In the genomic region with DNA sequence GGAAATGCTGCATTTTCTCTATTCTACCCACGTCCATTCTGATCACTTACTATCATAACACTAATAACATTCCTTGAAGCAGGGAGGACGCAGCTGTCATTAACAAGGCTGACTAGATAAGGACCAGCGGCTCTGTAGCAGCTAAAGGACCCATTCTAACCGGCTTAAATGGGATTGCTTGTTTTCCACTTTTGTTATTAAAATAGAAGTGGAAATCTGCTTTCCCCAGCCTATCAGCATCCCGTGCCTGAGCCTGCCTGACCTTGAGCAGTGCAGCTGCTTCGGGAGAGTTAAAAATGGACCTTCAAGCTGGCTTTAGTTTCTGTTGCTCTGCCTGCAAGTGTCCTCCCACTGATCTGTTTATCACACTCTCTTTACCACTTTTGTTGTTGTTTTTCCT, we compare ENCODE assay signal across 17 mouse cellular contexts. TPM values are rescaled to one million over a fixed set of nuclear protein-coding genes. Genes with fewer than 3 reads are reported as not detected.
A peak's percentile ranks its signal among the peaks of the same experiment; 100 is the strongest.
DNase-seq lines count a peak whose midpoint lies in the region; ATAC-seq and TF ChIP-seq lines count a peak whose summit lies in the region.
"Had no signal": no experiment of that assay in that cellular context is flagged by ENCODE, and none has a peak within 500 bp of the region (broad histone marks: within the 10 kb centered on the region; RNA-seq: fewer than 3 reads in every experiment).

No protein-coding gene starts in this region.

- H3K9me3 ChIP-seq in embryonic facial prominence, embryonic 15.5 days (replicated peaks), result no peaks in the 10 kb centered on the region
- no peaks in the 10 kb centered on the region for H3K9me3 ChIP-seq in embryonic facial prominence, embryonic 10.5 days
- no peaks in the 10 kb centered on the region; the same call in 1 of the 2 replicates for H3K9me3 ChIP-seq in E14TG2a.4 (ENCODE audit: low read length)
- no peaks in the 10 kb centered on the region for H3K9me3 ChIP-seq in midbrain, embryonic 13.5 days
- H3K9me3 ChIP-seq: limb, embryonic 12.5 days had no signal

- peaks cover 5% of the 10 kb centered on the region; the same call in 1 of the 2 replicates for H3K27me3 ChIP-seq in embryonic facial prominence, embryonic 15.5 days
- peaks cover 46% of the 10 kb centered on the region for H3K27me3 ChIP-seq in embryonic facial prominence, embryonic 10.5 days (replicated peaks; ENCODE audit: low read depth, poor library complexity, severe bottlenecking)
- peaks cover 42% of the 10 kb centered on the region for H3K27me3 ChIP-seq in E14TG2a.4 (ENCODE audit: insufficient read depth, low read length)
- H3K27me3 ChIP-seq in midbrain, embryonic 13.5 days, result peaks cover 19% of the 10 kb centered on the region

- ATAC-seq in embryonic facial prominence, embryonic 15.5 days (ENCODE audit: insufficient number of reproducible peaks, low FRiP score, low TSS enrichment, low read depth), result no peak
- ATAC-seq in midbrain, embryonic 13.5 days, result peak; percentile 57
- ATAC-seq: forebrain, postnatal 0 days had no signal

- no peak overlapping the region for H3K9ac ChIP-seq in embryonic facial prominence, embryonic 15.5 days
- H3K9ac ChIP-seq in midbrain, embryonic 13.5 days (replicated peaks), result no peak overlapping the region
- H3K9ac ChIP-seq: forebrain, postnatal 0 days; limb, embryonic 12.5 days had no signal

- peak overlapping the region; percentile 17; the same call in 1 of the 2 replicates for H3K27ac ChIP-seq in embryonic facial prominence, embryonic 15.5 days (replicated peaks)
- H3K27ac ChIP-seq in embryonic facial prominence, embryonic 10.5 days (replicated peaks), result no peak overlapping the region
- no peak overlapping the region for H3K27ac ChIP-seq in midbrain, embryonic 13.5 days
- H3K27ac ChIP-seq: limb, embryonic 12.5 days had no signal

- TF ChIP-seq CTCF in E14TG2a.4 (conservative IDR thresholded peaks at IDR 0.05; ENCODE audit: low read length), result no peak

- DNase-seq in embryonic facial prominence, embryonic 10.5 days (ENCODE audit: low spot score), result no peak
- DNase-seq in heart, adult 9 months (ENCODE audit: low spot score in 2 of 2), result peak; percentile 1 to 14
- DNase-seq in kidney, adult 9 months, result no peak
- no peak for DNase-seq in c-Kit-positive CD71-positive TER-119-positive erythroid progenitor cells, embryonic 14.5 days (ENCODE audit: low spot score)
- DNase-seq in frontal cortex, postnatal 10 days (ENCODE audit: low spot score in 2 of 2), result no peak
- DNase-seq: forebrain, postnatal 0 days; layer of hippocampus, adult 9-11 months; lung, adult 18-20 months; retina, postnatal 1 day had no signal

- 56% methylated on average over 6 of the region's 6 CpGs for WGBS in embryonic facial prominence, embryonic 15.5 days
- 42% methylated on average over 6 of the region's 6 CpGs for WGBS in embryonic facial prominence, embryonic 10.5 days
- WGBS in midbrain, embryonic 13.5 days, result 9% methylated on average over 6 of the region's 6 CpGs

- no peak overlapping the region for H3K4me2 ChIP-seq in embryonic facial prominence, embryonic 15.5 days (replicated peaks)
- no peak overlapping the region for H3K4me2 ChIP-seq in midbrain, embryonic 13.5 days (replicated peaks)
- H3K4me2 ChIP-seq: limb, embryonic 12.5 days had no signal

- H3K36me3 ChIP-seq in embryonic facial prominence, embryonic 15.5 days, result peaks cover 8% of the 10 kb centered on the region
- no peaks in the 10 kb centered on the region; the same call in 1 of the 2 replicates for H3K36me3 ChIP-seq in embryonic facial prominence, embryonic 10.5 days (replicated peaks)
- peaks cover 11% of the 10 kb centered on the region; the same call in 1 of the 2 replicates for H3K36me3 ChIP-seq in E14TG2a.4 (ENCODE audit: insufficient read depth, low read length)
- H3K36me3 ChIP-seq in midbrain, embryonic 13.5 days, result no peaks in the 10 kb centered on the region
- H3K36me3 ChIP-seq: limb, embryonic 12.5 days had no signal

- H3K4me1 ChIP-seq in embryonic facial prominence, embryonic 15.5 days, result peaks cover 7% of the 10 kb centered on the region
- H3K4me1 ChIP-seq in embryonic facial prominence, embryonic 10.5 days, result peaks cover 17% of the 10 kb centered on the region
- peaks cover 26% of the 10 kb centered on the region for H3K4me1 ChIP-seq in E14TG2a.4 (replicated peaks; ENCODE audit: low read depth, low read length)
- H3K4me1 ChIP-seq in midbrain, embryonic 13.5 days (replicated peaks), result peaks cover 26% of the 10 kb centered on the region

- H3K4me3 ChIP-seq in embryonic facial prominence, embryonic 15.5 days (replicated peaks), result no peak overlapping the region
- no peak overlapping the region for H3K4me3 ChIP-seq in embryonic facial prominence, embryonic 10.5 days
- peak overlapping the region; percentile 86 for H3K4me3 ChIP-seq in E14TG2a.4 (replicated peaks; ENCODE audit: low read length)
- H3K4me3 ChIP-seq in midbrain, embryonic 13.5 days (replicated peaks), result no peak overlapping the region
- H3K4me3 ChIP-seq: limb, embryonic 12.5 days had no signal

RNA-seq across cellular contexts. Expression of a gene that starts 0.7 kb away (rescaled TPM):
- polyA plus RNA-seq in embryonic facial prominence, embryonic 15.5 days (2015; fragmentation: Nextera tagmentation; extraction: Ambion mirVana), result 46.5 and 48.4 TPM in 2 replicates
- polyA plus RNA-seq in embryonic facial prominence, embryonic 10.5 days (2016; fragmentation: Nextera tagmentation; extraction: Ambion mirVana), result 6.7 and 11.2 TPM in 2 replicates
- polyA plus RNA-seq in midbrain, embryonic 13.5 days (2015; fragmentation: Nextera tagmentation; extraction: Ambion mirVana), result 8.3 and 8.6 TPM in 2 replicates

RNA-seq across cellular contexts. Expression of a gene that starts 49.2 kb away (rescaled TPM):
- not detected in 2 replicates for polyA plus RNA-seq in embryonic facial prominence, embryonic 15.5 days (2015; fragmentation: Nextera tagmentation; extraction: Ambion mirVana)
- polyA plus RNA-seq in embryonic facial prominence, embryonic 10.5 days (2016; fragmentation: Nextera tagmentation; extraction: Ambion mirVana), result not detected in 2 replicates
- not detected in 2 replicates for polyA plus RNA-seq in midbrain, embryonic 13.5 days (2015; fragmentation: Nextera tagmentation; extraction: Ambion mirVana)
- polyA plus RNA-seq: forebrain, postnatal 0 days; gonadal fat pad, adult 2 months; hindbrain, embryonic 16.5 days; kidney, embryonic 14.5 days; limb, embryonic 12.5 days; thymus, postnatal 0 days had no signal

Comparison
In these comparisons a context has a peak if more than half of its experiments do, and no peak if none do; other contexts are left out.
1. DNase-seq: peak in heart, adult 9 months (2 of 2); none in embryonic facial prominence, embryonic 10.5 days (single experiment), kidney, adult 9 months (single experiment), c-Kit-positive CD71-positive TER-119-positive erythroid progenitor cells, embryonic 14.5 days (single experiment) and frontal cortex, postnatal 10 days (0 of 2).